Mouse (Mus musculus): ENCODE measurements around the gene Wdfy3. TPM values are rescaled to one million over a fixed set of nuclear protein-coding genes. Genes with fewer than 3 reads are reported as not detected.

Wdfy3 gene
- total RNA-seq, 1 experiment, result 25.3 TPM

DNA sequence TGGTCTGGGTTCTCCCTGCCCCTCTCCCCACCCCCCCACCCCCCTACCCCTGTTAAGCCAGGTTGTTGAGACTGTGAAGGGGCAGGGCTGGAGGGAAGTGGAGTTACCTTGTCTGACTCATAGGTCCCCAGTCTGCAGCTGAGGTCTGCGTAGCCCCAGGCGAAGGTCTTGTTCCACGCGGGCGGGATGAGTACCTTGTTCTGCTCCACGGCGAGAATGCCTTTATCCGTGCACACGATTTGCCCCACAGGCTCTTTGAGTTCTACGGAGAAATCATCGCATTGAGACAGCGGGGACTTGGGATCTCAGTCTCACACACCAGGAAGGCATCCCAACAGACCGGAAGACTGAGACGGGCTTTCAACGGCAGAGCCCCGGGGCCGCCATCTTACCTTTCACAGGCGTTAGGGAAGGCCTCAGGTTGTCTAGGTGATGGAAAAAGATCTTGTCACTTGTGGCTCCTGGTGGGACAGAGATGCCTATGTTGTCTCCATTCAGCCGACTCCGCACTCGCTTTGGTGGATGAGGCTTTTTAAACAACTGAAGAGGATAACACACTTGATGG is 217.5 kb downstream of the Wdfy3 start:
- peaks cover 30% of the 10 kb centered on the region for H3K36me3 ChIP-seq (ENCODE audit: control insufficient read depth, insufficient read depth, low read length, poor library complexity, severe bottlenecking)
- H3K27ac ChIP-seq (ENCODE audit: insufficient read depth, low read depth, low read length, poor library complexity, severe bottlenecking), result no peak overlapping the region
- in situ Hi-C loops (cut with MboI; ENCODE audit: low sequenced_read_pairs in 2 of 2, unreplicated experiment in 2 of 2), result no loop called here
- TF ChIP-seq HCFC1 (IDR thresholded peaks at IDR 0.05; ENCODE audit: borderline replicate concordance, insufficient read depth, low read length) (no peak), ZNF384 (IDR thresholded peaks at IDR 0.05; ENCODE audit: low read depth, low read length) (no peak), ZC3H11A (IDR thresholded peaks at IDR 0.05; ENCODE audit: borderline replicate concordance, low read depth, low read length) (no peak), CHD2 (IDR thresholded peaks at IDR 0.05; ENCODE audit: low read depth, low read length) (no peak), MAFK (IDR thresholded peaks at IDR 0.05; ENCODE audit: insufficient read depth, low read depth, low read length) (no peak)
- H3K4me3 ChIP-seq (ENCODE audit: insufficient read depth in 1 of 2, low read depth in 1 of 2, low read length in 2 of 2, poor library complexity in 1 of 2, severe bottlenecking in 1 of 2), result peak overlapping the region; percentile 7 to 22; a peak in 2 of 4 replicates
- H3K9ac ChIP-seq (ENCODE audit: insufficient read depth, low read depth, low read length, poor library complexity, severe bottlenecking), result no peak overlapping the region; the same call in 1 of the 2 replicates
- no peak for DNase-seq (ENCODE audit: low read depth, low spot score)
- H3K9me3 ChIP-seq (ENCODE audit: control insufficient read depth, insufficient read depth, low read depth, low read length), result no peaks in the 10 kb centered on the region
- H3K4me1 ChIP-seq (ENCODE audit: control insufficient read depth in 2 of 2, insufficient read depth in 2 of 2, low read length in 2 of 2, poor library complexity in 1 of 2), result peaks cover 6 to 27% of the 10 kb centered on the region in 2 experiments

DNA sequence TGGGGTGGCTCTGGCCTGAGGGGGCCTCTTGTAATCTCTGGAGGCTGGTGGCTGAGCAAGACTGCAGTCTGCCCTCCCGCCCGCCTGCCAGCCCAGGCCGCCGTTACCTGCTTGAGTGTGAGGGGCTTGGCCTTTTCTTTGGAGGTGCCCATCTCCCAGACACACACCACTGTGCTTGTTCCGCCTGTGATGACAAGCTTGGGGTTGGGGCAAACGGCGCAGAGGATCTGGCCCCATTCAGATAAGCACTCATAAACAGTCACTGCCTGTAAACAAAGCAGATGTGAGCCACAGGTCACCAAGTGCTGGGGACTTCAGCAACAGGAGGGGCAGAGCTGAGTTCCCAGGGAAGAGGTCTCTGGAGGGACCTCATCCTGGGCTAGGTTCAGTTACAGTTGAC is 218.6 kb downstream of the Wdfy3 start:
- Histone ChIP-seq H3K9me3 (ENCODE audit: control insufficient read depth, insufficient read depth, low read depth, low read length) (no peaks in the 10 kb centered on the region), H3K4me1 (ENCODE audit: control insufficient read depth in 2 of 2, insufficient read depth in 2 of 2, low read length in 2 of 2, poor library complexity in 1 of 2) (peaks cover 9 to 36% of the 10 kb centered on the region in 2 experiments), H3K4me3 (ENCODE audit: insufficient read depth in 1 of 2, low read depth in 1 of 2, low read length in 2 of 2, poor library complexity in 1 of 2, severe bottlenecking in 1 of 2) (peak overlapping the region in 1 of 2 experiments; percentile 10; a peak in 1 of 4 replicates), H3K9ac (ENCODE audit: insufficient read depth, low read depth, low read length, poor library complexity, severe bottlenecking) (peak overlapping the region; percentile 23), H3K27ac (ENCODE audit: insufficient read depth, low read depth, low read length, poor library complexity, severe bottlenecking) (no peak overlapping the region), H3K36me3 (ENCODE audit: control insufficient read depth, insufficient read depth, low read length, poor library complexity, severe bottlenecking) (peaks cover 40% of the 10 kb centered on the region)
- in situ Hi-C loops (cut with MboI; ENCODE audit: low sequenced_read_pairs in 2 of 2, unreplicated experiment in 2 of 2), result no loop called here
- no peak for DNase-seq (ENCODE audit: low read depth, low spot score)
- TF ChIP-seq MAFK (IDR thresholded peaks at IDR 0.05; ENCODE audit: insufficient read depth, low read depth, low read length) (no peak), HCFC1 (IDR thresholded peaks at IDR 0.05; ENCODE audit: borderline replicate concordance, insufficient read depth, low read length) (no peak), CHD2 (IDR thresholded peaks at IDR 0.05; ENCODE audit: low read depth, low read length) (no peak), ZC3H11A (IDR thresholded peaks at IDR 0.05; ENCODE audit: borderline replicate concordance, low read depth, low read length) (no peak), ZNF384 (IDR thresholded peaks at IDR 0.05; ENCODE audit: low read depth, low read length) (no peak)

DNA sequence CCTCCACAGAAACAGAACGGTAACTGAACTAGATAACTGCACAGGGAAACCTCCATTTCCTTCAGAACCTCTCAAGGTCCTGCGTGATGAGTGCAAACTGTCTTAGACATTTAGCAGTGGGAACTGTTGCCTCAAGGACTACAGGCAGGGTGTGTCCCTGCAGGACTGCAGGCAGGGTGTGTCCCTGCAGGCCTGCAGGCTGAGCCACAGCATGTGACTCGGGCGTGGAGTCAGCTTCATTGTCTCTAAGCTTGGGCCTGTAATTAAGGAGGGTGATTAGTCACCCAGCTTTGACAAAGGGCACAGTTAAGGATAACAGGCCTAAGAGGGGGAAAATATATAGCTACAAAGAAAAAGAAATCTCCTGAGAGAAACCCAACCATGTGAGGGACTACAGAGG is 222.0 kb downstream of the Wdfy3 start:
- H3K4me3 ChIP-seq (ENCODE audit: insufficient read depth in 1 of 2, low read depth in 1 of 2, low read length in 2 of 2, poor library complexity in 1 of 2, severe bottlenecking in 1 of 2), result peak overlapping the region in 1 of 2 experiments; percentile 24; a peak in 2 of 4 replicates
- H3K9ac ChIP-seq (ENCODE audit: insufficient read depth, low read depth, low read length, poor library complexity, severe bottlenecking), result no peak overlapping the region; the same call in 1 of the 2 replicates
- peaks cover 46% of the 10 kb centered on the region for H3K36me3 ChIP-seq (ENCODE audit: control insufficient read depth, insufficient read depth, low read length, poor library complexity, severe bottlenecking)
- TF ChIP-seq MAFK (IDR thresholded peaks at IDR 0.05; ENCODE audit: insufficient read depth, low read depth, low read length), result no peak
- TF ChIP-seq ZNF384 (IDR thresholded peaks at IDR 0.05; ENCODE audit: low read depth, low read length), result no peak
- no peak for TF ChIP-seq CHD2 (IDR thresholded peaks at IDR 0.05; ENCODE audit: low read depth, low read length)
- no peak for DNase-seq (ENCODE audit: low read depth, low spot score)
- in situ Hi-C loops (cut with MboI; ENCODE audit: low sequenced_read_pairs in 2 of 2, unreplicated experiment in 2 of 2), result no loop called here
- H3K27ac ChIP-seq (ENCODE audit: insufficient read depth, low read depth, low read length, poor library complexity, severe bottlenecking), result peak overlapping the region; percentile 77
- peaks cover 11 to 42% of the 10 kb centered on the region in 2 experiments for H3K4me1 ChIP-seq (ENCODE audit: control insufficient read depth in 2 of 2, insufficient read depth in 2 of 2, low read length in 2 of 2, poor library complexity in 1 of 2)
- no peaks in the 10 kb centered on the region for H3K9me3 ChIP-seq (ENCODE audit: control insufficient read depth, insufficient read depth, low read depth, low read length)

DNA sequence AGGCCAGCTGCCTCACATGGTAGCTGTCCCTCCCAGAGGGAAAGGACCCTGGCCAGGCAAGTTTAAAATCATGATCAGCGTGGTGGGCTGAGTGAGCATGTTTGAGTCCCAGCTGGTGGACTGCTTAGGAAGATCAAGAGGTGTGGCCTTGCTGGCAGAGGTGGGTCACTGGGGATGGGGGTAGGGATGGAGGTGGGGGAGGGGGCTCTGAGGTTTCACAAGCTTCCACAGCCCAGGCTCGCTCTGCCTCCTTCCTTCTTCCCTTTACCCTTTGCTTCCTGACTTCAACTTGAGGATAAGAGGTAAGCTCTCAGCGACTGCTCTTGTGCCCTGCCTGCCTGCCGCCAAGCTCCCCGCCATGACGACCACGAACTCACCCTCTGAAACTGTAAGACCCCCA is 222.4 kb downstream of the Wdfy3 start:
- Histone ChIP-seq H3K4me1 (ENCODE audit: control insufficient read depth in 2 of 2, insufficient read depth in 2 of 2, low read length in 2 of 2, poor library complexity in 1 of 2) (peaks cover 11 to 38% of the 10 kb centered on the region in 2 experiments), H3K27ac (ENCODE audit: insufficient read depth, low read depth, low read length, poor library complexity, severe bottlenecking) (peak overlapping the region; percentile 77), H3K9me3 (ENCODE audit: control insufficient read depth, insufficient read depth, low read depth, low read length) (no peaks in the 10 kb centered on the region), H3K9ac (ENCODE audit: insufficient read depth, low read depth, low read length, poor library complexity, severe bottlenecking) (peak overlapping the region; percentile 28; the same call in 1 of the 2 replicates), H3K36me3 (ENCODE audit: control insufficient read depth, insufficient read depth, low read length, poor library complexity, severe bottlenecking) (peaks cover 46% of the 10 kb centered on the region), H3K4me3 (ENCODE audit: insufficient read depth in 1 of 2, low read depth in 1 of 2, low read length in 2 of 2, poor library complexity in 1 of 2, severe bottlenecking in 1 of 2) (peak overlapping the region in 1 of 2 experiments; percentile 24; a peak in 2 of 4 replicates)
- in situ Hi-C loops (cut with MboI; ENCODE audit: low sequenced_read_pairs in 2 of 2, unreplicated experiment in 2 of 2), result no loop called here
- no peak for TF ChIP-seq CHD2 (IDR thresholded peaks at IDR 0.05; ENCODE audit: low read depth, low read length)
- no peak for TF ChIP-seq ZNF384 (IDR thresholded peaks at IDR 0.05; ENCODE audit: low read depth, low read length)
- TF ChIP-seq HCFC1 (IDR thresholded peaks at IDR 0.05; ENCODE audit: borderline replicate concordance, insufficient read depth, low read length), result no peak
- TF ChIP-seq ZC3H11A (IDR thresholded peaks at IDR 0.05; ENCODE audit: borderline replicate concordance, low read depth, low read length), result no peak
- DNase-seq (ENCODE audit: low read depth, low spot score), result no peak
